9 mouse cellular contexts compared by ENCODE assay signal in the genomic region with DNA sequence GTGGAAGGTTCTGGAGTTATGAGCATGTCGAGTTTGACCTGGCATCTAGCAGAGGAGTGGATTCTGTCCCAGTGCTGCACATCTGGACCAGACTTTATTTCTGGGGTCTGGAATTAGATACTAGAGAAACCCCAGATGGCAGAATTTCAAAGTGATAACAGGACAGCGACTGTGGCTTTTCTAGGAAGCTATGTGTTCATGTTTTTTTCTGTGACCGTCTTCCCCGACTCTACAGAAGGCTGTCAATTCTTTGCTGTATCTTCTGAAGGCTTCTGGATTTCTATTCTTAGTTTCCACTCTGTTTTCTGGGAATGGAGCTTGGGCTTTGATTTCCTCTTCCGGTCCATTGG. TPM values are rescaled to one million over a fixed set of nuclear protein-coding genes. Genes with fewer than 3 reads are reported as not detected.
DNase-seq lines count a peak whose midpoint lies in the region; ATAC-seq and TF ChIP-seq lines count a peak whose summit lies in the region.
"Had no signal": no experiment of that assay in that cellular context is flagged by ENCODE, and none has a peak within 500 bp of the region (broad histone marks: within the 10 kb centered on the region; RNA-seq: fewer than 3 reads in every experiment).

No protein-coding gene starts in this region.

- DNase-seq in kidney, postnatal 0 days (ENCODE audit: low spot score) = no peak
- no peak for DNase-seq in adrenal gland, postnatal 4 days (ENCODE audit: low spot score in 2 of 2)
- DNase-seq in midbrain, postnatal 0 days (ENCODE audit: low spot score) = no peak

- no peak overlapping the region for H3K27ac ChIP-seq in kidney, postnatal 0 days
- H3K27ac ChIP-seq in kidney, embryonic 15.5 days = no peak overlapping the region; the same call in 1 of the 2 replicates
- H3K27ac ChIP-seq in bone marrow macrophage, adult 2 months (ENCODE audit: insufficient read depth, low read depth, low read length) = peak overlapping the region; percentile 99
- H3K27ac ChIP-seq in embryonic facial prominence, embryonic 15.5 days (replicated peaks) = peak overlapping the region; percentile 83
- peak overlapping the region; percentile 93 for H3K27ac ChIP-seq in macrophage
- H3K27ac ChIP-seq in midbrain, postnatal 0 days (ENCODE audit: low read depth, low read length) = no peak overlapping the region
- H3K27ac ChIP-seq: midbrain, embryonic 12.5 days had no signal

- 0 out of 2 replicates have a peak, but pooled peaks cover 13% of the 10 kb centered on the region for H3K4me1 ChIP-seq in kidney, postnatal 0 days (replicated peaks; ENCODE audit: insufficient read depth, low read length)
- peaks cover 10% of the 10 kb centered on the region for H3K4me1 ChIP-seq in kidney, embryonic 15.5 days
- peaks cover 37% of the 10 kb centered on the region for H3K4me1 ChIP-seq in bone marrow macrophage, adult 2 months (ENCODE audit: control insufficient read depth, insufficient read depth, low read length)
- H3K4me1 ChIP-seq in embryonic facial prominence, embryonic 15.5 days = peaks cover 38% of the 10 kb centered on the region
- no peaks in the 10 kb centered on the region for H3K4me1 ChIP-seq in midbrain, postnatal 0 days (ENCODE audit: insufficient read depth, low read length)
- H3K4me1 ChIP-seq: midbrain, embryonic 12.5 days had no signal

- no peak overlapping the region for H3K9ac ChIP-seq in kidney, postnatal 0 days (ENCODE audit: low read depth, low read length)
- no peak overlapping the region for H3K9ac ChIP-seq in kidney, embryonic 15.5 days
- H3K9ac ChIP-seq in embryonic facial prominence, embryonic 15.5 days = no peak overlapping the region
- no peak overlapping the region for H3K9ac ChIP-seq in midbrain, postnatal 0 days (replicated peaks; ENCODE audit: low read length, poor library complexity, severe bottlenecking)
- H3K9ac ChIP-seq: midbrain, embryonic 12.5 days had no signal

- ATAC-seq in kidney, postnatal 0 days (replicated peaks; ENCODE audit: low FRiP score, low read depth) = no peak
- no peak for ATAC-seq in kidney, embryonic 15.5 days (replicated peaks; ENCODE audit: low FRiP score)
- no peak for ATAC-seq in embryonic facial prominence, embryonic 15.5 days (ENCODE audit: insufficient number of reproducible peaks, low FRiP score, low TSS enrichment, low read depth)
- ATAC-seq in midbrain, postnatal 0 days (ENCODE audit: low FRiP score) = no peak
- ATAC-seq: hindbrain, embryonic 16.5 days had no signal

- TF ChIP-seq CTCF in kidney, postnatal 0 days (IDR thresholded peaks at IDR 0.05; ENCODE audit: low read depth) = no peak
- no peak for TF ChIP-seq CTCF in bone marrow macrophage, adult 2 months (IDR thresholded peaks at IDR 0.05; ENCODE audit: low read depth, low read length)
- TF ChIP-seq CTCF in midbrain, postnatal 0 days (IDR thresholded peaks at IDR 0.05) = no peak

- 0 out of 2 replicates have a peak overlapping the region, but pooled peaks have one; percentile 3 for H3K4me2 ChIP-seq in kidney, postnatal 0 days (ENCODE audit: low read length)
- no peak overlapping the region for H3K4me2 ChIP-seq in kidney, embryonic 15.5 days
- peak overlapping the region; percentile 23; the same call in 1 of the 2 replicates for H3K4me2 ChIP-seq in embryonic facial prominence, embryonic 15.5 days (replicated peaks)
- no peak overlapping the region for H3K4me2 ChIP-seq in midbrain, postnatal 0 days (ENCODE audit: low read depth, low read length, poor library complexity, severe bottlenecking)
- H3K4me2 ChIP-seq: midbrain, embryonic 12.5 days had no signal

- H3K79me2 ChIP-seq in macrophage (ENCODE audit: inconsistent target) = peaks cover 53% of the 10 kb centered on the region

- H3K4me3 ChIP-seq in kidney, postnatal 0 days (replicated peaks; ENCODE audit: low read depth, low read length) = no peak overlapping the region
- no peak overlapping the region for H3K4me3 ChIP-seq in kidney, embryonic 15.5 days (replicated peaks)
- H3K4me3 ChIP-seq in bone marrow macrophage, adult 2 months (ENCODE audit: insufficient read depth, low read length) = peak overlapping the region; percentile 60
- peak overlapping the region; percentile 17 for H3K4me3 ChIP-seq in embryonic facial prominence, embryonic 15.5 days (replicated peaks)
- H3K4me3 ChIP-seq in macrophage (ENCODE audit: inconsistent target) = peak overlapping the region; percentile 59
- H3K4me3 ChIP-seq in midbrain, postnatal 0 days (ENCODE audit: low read depth, low read length) = no peak overlapping the region
- H3K4me3 ChIP-seq: midbrain, embryonic 12.5 days had no signal

- H3K27me3 ChIP-seq in kidney, postnatal 0 days (ENCODE audit: insufficient read depth, low read length) = no peaks in the 10 kb centered on the region
- no peaks in the 10 kb centered on the region for H3K27me3 ChIP-seq in kidney, embryonic 15.5 days
- no peaks in the 10 kb centered on the region for H3K27me3 ChIP-seq in embryonic facial prominence, embryonic 15.5 days
- H3K27me3 ChIP-seq in midbrain, postnatal 0 days (ENCODE audit: insufficient read depth, low read length) = no peaks in the 10 kb centered on the region

- TF ChIP-seq POLR2A in bone marrow macrophage, adult 2 months (IDR thresholded peaks at IDR 0.05; ENCODE audit: borderline replicate concordance, low read depth, low read length) = no peak

- no peaks in the 10 kb centered on the region for H3K9me3 ChIP-seq in kidney, postnatal 0 days (replicated peaks; ENCODE audit: low read length)
- H3K9me3 ChIP-seq in kidney, embryonic 15.5 days (replicated peaks) = no peaks in the 10 kb centered on the region
- no peaks in the 10 kb centered on the region for H3K9me3 ChIP-seq in embryonic facial prominence, embryonic 15.5 days (replicated peaks)
- H3K9me3 ChIP-seq in midbrain, postnatal 0 days (ENCODE audit: low read length) = no peaks in the 10 kb centered on the region
- H3K9me3 ChIP-seq: midbrain, embryonic 12.5 days had no signal

- H3K36me3 ChIP-seq in kidney, postnatal 0 days (ENCODE audit: insufficient read depth, low read length) = no peaks in the 10 kb centered on the region
- no peaks in the 10 kb centered on the region for H3K36me3 ChIP-seq in kidney, embryonic 15.5 days
- no peaks in the 10 kb centered on the region for H3K36me3 ChIP-seq in embryonic facial prominence, embryonic 15.5 days
- no peaks in the 10 kb centered on the region for H3K36me3 ChIP-seq in macrophage (ENCODE audit: inconsistent target)
- no peaks in the 10 kb centered on the region for H3K36me3 ChIP-seq in midbrain, postnatal 0 days (ENCODE audit: insufficient read depth, low read length)
- H3K36me3 ChIP-seq: midbrain, embryonic 12.5 days had no signal

- WGBS in kidney, postnatal 0 days = 58% methylated on average over 5 of the region's 5 CpGs
- 66% methylated on average over 5 of the region's 5 CpGs for WGBS in kidney, embryonic 15.5 days
- WGBS in embryonic facial prominence, embryonic 15.5 days = 52% methylated on average over 5 of the region's 5 CpGs
- WGBS in macrophage (ENCODE audit: missing documents) = 2% methylated on average over 5 of the region's 5 CpGs
- WGBS in midbrain, postnatal 0 days = 75% methylated on average over 5 of the region's 5 CpGs

RNA-seq across cellular contexts. Expression of a gene that starts 49.3 kb away (rescaled TPM):
- 8.7 and 10.2 TPM in 2 replicates for polyA plus RNA-seq in kidney, postnatal 0 days (2015; fragmentation: Nextera tagmentation; extraction: Ambion mirVana)
- polyA plus RNA-seq in kidney, embryonic 15.5 days (2015; fragmentation: Nextera tagmentation; extraction: Ambion mirVana) = 9.9 and 10.6 TPM in 2 replicates
- polyA plus RNA-seq in bone marrow macrophage, adult 2 months (2012; ENCODE audit: insufficient read depth, insufficient read length, missing spikeins) = 53.8 and 65.0 TPM in 2 replicates
- polyA plus RNA-seq in embryonic facial prominence, embryonic 15.5 days (2015; fragmentation: Nextera tagmentation; extraction: Ambion mirVana) = 10.8 and 12.7 TPM in 2 replicates
- total RNA-seq in macrophage (2018; cell fraction: chromatin; rRNA removed) = 100 to 1,000 TPM; 108 to 489 (median 223) TPM
- total RNA-seq in macrophage (2018; cell fraction: cytosol; rRNA removed) = 10 to 100 TPM; 40.0 to 93.7 (median 56.5) TPM
- total RNA-seq in macrophage (2018; cell fraction: nucleus; rRNA removed) = 100 to 1,000 TPM in 16 of 26 experiments, 10 to 100 TPM in 10; 62.2 to 262 (median 130) TPM
- polyA plus RNA-seq in macrophage (2018) = 39.2 to 116 TPM (median 77.7 TPM) in 3 replicates
- 10 to 100 TPM; 16.3 to 22.4 TPM for total RNA-seq in adrenal gland, postnatal 4 days (2021)
- total RNA-seq in midbrain, postnatal 0 days (2014; rRNA removed) = 25.0 and 27.5 TPM in 2 replicates
- polyA plus RNA-seq in midbrain, postnatal 0 days (2015; fragmentation: Nextera tagmentation; extraction: Ambion mirVana) = 11.6 and 12.8 TPM in 2 replicates

Comparison
In these comparisons a context has a peak if more than half of its experiments do, and no peak if none do; other contexts are left out.
1. H3K4me2 ChIP-seq: peak in kidney, postnatal 0 days (single experiment) and embryonic facial prominence, embryonic 15.5 days (single experiment); none in kidney, embryonic 15.5 days (single experiment) and midbrain, postnatal 0 days (single experiment).
2. H3K27ac ChIP-seq: peak in bone marrow macrophage, adult 2 months (single experiment), embryonic facial prominence, embryonic 15.5 days (single experiment) and macrophage (single experiment); none in kidney, postnatal 0 days (single experiment), kidney, embryonic 15.5 days (single experiment) and midbrain, postnatal 0 days (single experiment).
3. H3K4me3 ChIP-seq: peak in bone marrow macrophage, adult 2 months (single experiment), embryonic facial prominence, embryonic 15.5 days (single experiment) and macrophage (single experiment); none in kidney, postnatal 0 days (single experiment), kidney, embryonic 15.5 days (single experiment) and midbrain, postnatal 0 days (single experiment).